Mouse (Mus musculus): ENCODE data around the gene Rnf144b.

Rnf144b gene

DNA sequence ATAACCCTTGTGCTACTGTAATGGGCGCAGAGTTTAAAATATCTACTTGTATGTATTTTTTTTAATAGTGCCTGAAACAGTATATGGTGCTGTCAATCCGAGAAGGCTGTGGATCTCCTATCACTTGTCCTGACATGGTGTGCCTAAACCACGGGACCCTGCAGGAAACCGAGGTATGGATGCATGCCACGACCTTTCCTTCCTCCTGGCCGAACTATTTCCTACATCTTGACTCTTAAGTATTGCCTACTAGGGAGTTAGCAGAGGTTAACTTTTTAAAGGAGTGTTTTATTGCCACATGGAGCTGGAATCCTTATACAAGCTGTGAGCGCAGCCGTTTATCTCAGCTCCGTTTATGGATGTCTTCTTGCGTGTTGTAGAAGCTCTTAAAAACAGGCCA lies 98.0 kb downstream of the Rnf144b start:
- no peak for DNase-seq (ENCODE audit: low spot score in 2 of 2)

DNA sequence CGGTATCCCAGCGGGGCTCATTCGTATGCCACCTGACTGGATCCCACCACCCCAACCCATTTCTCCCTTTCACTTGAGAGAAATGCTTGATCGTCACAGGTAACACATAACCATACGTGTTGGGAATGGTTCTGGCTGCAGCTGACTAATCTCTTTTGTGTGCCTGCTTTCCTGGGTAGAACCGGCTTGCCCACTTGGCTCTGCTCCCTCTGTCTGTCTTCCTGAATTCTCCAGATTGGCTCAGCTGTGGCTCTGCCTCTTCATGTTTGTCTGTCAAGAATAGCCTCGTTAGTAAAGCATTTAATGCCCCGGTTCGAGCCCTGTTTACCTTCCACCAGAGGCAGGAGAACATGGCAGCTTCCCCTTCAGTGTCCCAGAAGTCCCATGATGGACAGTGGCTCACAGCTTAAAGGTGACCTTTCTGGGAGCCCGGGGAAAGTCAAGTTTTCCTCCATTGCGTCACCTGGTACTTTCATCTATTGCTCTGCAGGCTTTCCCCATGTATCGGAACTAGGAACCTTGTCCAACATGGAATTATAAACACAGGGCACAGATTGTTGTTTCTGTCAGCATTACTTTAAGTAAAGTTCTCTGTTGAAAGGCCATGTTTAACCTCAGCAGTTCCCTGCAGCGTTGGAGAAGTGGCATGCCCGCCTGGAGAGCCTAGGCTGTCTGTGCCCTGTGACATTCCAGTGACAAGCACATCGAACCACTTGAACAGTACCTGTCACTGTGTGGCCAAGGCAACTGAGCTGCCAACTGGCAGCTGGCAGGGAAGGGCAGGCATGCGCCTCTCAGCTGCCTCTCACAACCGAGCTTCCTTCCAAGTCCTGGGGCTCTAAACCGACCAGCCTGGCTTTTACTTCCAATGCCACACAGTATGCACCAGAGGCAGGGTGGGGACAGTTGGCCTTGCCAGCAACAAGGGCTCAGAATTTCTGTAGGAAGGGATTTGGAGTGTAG lies 101.4 kb downstream of the Rnf144b start:
- DNase-seq (ENCODE audit: low spot score in 2 of 2), result no peak

DNA sequence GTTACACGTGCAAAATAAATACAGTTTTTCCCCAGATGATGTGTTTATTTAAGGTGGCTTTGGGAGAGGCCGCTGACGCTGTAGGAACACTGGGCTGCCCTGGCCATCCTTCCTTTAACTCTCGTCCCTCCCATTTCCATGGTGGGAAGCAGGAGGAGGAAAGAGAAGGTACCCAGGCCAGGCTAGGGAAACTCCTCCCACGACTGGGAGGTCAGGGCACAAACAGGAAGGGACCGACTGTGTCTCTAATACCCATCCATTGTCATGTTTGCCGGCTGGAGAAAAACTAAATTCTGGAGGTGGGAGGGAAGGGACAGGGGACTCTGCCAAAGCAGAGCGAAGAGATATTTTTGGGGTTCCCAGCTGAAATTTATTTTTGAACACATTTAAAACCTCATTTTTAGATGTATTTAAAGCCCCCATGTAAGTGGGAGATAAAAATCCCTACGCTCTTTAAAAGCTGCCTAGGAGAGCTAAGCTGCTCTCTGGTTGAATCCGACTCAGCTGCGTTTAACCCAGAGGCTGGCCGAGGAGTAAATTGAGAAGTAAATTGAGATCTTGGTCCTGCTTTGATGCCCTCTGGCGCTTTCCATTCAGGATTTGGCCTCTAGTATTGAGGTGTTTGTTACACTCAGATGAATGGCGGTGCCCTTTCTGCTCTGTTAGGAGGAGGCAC lies 102.3 kb downstream of the Rnf144b start:
- DNase-seq (ENCODE audit: low spot score in 2 of 2), result no peak

DNA sequence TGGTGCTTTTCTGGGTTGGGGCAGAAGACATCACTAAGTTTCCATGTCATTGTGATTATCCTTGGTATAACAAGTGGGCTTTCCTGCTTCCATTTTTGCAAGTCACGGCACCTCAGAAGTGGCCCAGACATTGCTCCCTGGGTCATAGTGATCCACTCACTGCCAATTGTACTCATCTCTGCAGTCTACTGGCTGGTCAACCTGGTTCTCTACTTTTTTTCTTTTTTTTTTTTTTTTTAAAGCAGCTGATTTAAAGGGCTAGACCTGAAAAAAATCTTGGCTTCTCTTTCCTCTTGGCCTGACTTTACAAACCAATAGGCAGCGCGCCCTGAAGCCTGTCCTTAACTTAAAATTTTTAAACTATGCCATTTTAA lies 102.9 kb downstream of the Rnf144b start:
- DNase-seq (ENCODE audit: low spot score in 2 of 2), result no peak

DNA sequence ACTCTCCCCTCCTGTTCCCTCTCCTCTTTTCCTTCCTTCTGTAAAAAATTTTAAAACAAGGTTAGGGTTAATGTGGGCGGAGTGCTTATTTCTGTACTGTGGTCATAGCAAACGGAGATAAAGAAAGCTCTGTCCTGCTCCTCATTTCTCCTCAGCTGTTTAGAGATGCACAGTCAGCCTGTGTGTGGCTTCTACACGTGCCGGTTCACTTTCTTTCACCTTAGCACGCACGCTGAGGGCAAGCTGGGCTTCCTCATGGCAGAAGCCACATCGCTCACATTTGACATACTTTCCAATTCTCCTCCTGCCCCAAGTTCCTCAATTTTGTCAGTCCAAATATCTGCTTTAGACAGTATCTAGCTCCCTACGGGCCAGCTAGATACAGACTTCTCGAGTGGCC lies 103.3 kb downstream of the Rnf144b start:
- DNase-seq (ENCODE audit: low spot score in 2 of 2), result no peak

DNA sequence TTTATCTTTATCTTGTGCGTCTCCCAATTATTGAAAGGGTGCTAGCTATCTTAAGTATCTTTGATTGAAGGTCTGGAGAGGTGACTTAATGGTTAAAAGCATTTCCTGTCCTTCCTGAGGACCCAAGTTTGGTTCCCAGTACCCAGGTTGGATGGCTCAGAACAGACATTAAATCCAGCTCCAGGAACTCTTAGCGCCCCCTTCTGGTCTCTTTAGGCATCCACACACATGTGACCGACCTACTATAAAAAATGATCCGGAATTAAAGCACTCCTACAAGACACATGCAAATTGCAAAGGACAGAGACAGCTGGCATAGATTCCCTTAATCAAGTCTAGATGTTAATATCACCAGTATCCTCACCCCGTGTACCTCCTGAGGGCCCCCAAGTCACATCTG lies 104.1 kb downstream of the Rnf144b start:
- DNase-seq (ENCODE audit: low spot score in 2 of 2), result no peak

DNA sequence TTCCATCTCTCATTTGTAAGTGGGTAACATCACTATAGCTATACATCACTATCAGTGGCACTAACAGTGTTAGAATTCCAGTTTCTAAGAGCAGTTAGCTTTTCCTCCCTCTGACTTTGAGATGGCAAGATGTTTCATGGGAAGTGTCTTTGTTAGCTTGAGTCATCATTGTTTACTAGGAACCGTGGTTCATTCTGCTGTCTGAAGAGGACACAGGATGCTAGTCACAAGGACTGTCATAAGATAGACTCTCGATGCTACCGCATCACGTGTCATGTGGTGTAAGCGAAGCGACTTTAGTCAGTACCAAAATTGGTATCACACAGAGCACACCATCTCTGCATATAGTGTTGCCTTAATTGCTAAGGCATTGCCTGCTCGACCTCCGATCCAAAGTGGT lies 105.7 kb downstream of the Rnf144b start:
- DNase-seq (ENCODE audit: low spot score in 2 of 2), result no peak

DNA sequence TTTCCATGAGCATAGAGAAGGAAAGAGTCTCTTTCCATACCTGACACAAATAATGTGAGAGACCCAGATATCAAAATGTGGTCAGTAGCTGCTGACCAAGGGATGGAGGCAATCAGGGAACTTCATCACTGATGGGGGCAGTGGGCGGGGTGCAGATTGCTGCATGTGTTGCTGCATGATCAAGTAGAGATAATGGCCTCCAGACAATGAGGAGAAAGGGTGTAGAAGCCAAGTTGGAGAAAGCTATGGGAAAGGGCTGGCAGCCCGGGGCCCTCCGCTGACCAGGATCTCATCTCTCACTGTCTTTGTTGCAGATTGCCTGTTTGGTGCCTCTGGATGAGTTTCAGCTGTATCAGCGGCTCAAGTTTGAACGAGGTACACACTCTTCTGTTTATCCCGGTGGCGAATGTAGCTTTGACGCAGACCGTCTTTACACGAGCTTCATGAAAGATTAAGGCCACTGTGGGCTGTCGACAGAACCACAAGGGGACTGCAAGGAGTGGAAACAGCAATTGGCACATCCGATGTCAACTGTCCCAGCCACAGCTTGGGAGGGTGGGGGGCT lies 106.3 kb downstream of the Rnf144b start:
- no peak for DNase-seq (ENCODE audit: low spot score in 2 of 2)

DNA sequence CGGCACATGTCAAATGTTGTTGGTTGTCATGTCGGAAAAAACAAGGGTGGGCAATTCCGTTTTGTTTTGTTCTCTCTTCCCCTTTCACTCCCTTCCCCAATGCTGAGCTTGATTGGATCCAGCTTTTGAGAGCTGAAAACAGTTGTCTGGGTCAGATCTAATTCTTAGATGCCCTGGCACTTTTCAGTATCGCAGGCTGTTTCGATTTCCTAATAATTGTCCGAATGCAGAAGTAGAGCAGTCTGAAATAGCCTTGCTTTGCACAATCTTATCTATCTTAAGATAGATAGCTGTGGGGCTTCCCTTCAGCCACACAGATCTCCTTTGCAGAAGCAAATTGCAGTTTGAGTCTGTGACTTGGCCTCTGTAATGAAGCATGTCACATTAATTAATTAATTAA lies 109.7 kb downstream of the Rnf144b start:
- no peak for DNase-seq (ENCODE audit: low spot score in 2 of 2)

DNA sequence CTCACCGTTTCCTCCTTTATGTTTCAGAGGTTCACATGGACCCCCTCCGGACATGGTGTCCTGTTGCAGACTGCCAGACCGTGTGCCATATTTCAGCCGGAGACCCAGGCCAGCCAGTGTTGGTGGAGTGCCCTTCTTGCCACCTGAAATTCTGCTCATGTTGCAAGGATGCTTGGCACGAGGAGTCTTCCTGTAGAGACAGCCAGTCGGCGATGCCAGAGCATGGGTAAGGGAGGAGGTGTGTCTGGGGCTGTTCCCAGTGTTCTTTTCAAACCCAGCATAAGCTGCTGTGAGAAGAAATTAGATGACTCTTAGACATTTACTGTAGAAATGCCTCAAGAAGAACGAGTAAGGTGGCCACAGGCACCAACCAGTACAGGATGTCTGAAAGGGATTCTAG lies 114.9 kb downstream of the Rnf144b start:
- DNase-seq (ENCODE audit: low spot score in 2 of 2), result no peak

DNA sequence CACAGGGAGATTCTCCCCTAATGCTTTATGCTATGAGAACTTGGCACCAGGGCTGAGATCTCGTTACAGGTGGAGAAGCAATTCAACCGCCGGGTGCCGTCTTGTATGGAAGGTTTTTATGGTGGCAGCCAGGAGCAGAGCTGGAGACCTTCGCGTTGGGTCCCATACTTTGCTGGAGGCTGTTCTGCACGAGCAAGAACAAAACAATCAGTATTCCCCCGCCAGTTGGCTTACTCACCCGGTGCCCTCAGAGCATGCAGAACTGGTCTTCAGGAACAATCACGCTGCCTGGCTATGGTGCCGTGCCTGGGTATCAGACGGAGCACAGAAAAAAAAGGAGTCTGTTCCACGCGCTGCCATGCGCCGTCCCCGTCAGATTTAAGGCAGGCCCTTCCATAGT lies 115.7 kb downstream of the Rnf144b start:
- DNase-seq (ENCODE audit: low spot score in 2 of 2), result no peak

DNA sequence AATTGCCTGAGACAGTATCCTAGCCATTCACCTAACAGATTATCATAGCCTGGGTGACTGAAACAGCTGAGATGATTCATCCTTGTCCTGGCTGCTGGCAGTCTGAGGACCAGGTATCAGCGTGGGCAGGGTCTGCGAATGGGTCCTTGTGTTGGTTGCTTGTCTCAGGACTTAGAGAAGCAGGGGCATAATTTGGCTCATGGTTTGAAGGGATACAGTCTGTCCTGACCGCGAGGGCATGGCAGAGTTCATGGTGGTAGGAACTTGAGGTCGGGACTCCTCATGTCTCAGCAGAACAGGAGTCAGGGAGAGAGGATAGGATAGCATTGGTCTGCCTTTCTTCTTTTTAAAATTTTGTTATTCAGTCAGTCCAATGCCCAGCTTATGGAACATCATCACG lies 121.1 kb downstream of the Rnf144b start:
- DNase-seq (ENCODE audit: low spot score in 2 of 2), result peak in 1 of 2 experiments; percentile 52

DNA sequence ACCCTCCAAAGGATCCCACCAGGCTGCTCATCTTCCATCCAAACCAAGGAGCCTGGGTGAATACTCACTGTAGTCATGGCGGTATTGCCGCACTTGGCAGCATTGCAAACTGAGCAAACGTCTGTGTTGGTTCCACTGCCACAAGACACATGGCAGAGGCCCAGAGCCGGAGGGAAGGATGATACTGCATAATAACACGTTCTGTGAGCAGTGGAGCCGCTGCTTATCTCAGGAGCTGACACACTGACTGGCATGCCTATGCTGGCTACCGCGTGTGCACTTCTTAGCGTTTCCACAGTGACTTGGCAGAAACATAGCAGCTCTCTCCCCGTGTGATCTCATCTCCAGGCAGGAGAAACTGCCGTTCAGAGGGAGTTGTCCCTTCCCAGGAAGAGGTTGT lies 122.3 kb downstream of the Rnf144b start:
- peak in 1 of 2 experiments; percentile 50 for DNase-seq (ENCODE audit: low spot score in 2 of 2)

DNA sequence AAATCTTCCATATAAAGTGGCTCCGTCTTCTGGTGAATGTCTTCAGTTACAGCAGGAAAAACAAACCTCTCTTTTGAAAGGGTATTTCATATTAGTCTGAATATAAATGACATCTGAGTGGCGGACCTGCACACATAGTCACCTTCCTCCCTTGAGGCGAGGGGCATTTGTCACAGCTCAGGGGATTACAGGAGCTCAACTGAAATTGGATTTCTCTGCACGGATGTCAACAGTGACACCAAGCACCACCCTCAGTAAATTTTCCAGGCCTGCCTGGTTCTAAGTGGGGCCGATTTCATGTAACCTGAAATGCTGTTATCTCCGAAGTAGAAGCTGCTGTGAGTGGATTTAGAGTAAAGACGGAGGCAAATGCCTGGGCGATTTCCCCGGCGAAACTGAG lies 124.0 kb downstream of the Rnf144b start:
- DNase-seq (ENCODE audit: low spot score in 2 of 2), result no peak

DNA sequence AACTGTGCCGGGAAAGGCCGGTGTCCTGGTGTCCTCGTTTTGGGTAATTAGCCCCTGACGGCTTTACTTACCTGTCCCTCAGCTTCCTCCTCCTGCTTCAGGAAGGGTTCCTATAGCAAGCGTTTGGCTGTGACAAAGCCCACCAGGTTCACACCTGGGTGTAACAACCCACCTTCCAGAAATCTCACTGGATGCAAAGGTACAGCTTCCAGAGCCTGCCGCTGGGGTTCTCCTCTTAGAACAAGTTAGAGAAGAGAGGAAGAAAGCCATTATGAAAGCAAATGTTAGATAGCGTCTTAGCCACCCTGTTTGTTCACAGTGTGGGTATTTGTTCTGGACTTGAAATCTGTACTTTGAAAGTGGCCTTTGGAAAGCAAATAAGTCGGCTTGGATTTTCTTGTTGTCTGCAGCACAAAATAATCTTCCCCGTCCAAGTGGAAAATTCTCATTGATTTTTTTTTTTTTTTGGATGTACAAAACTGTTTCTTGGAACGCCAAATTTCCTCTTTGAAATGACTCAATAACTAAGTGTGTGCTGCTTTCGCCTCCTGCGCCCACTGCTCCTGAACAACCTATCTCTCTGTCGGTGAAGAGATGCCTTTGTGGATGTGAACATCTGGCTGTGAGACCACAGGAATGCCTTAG lies 124.8 kb downstream of the Rnf144b start:
- DNase-seq (ENCODE audit: low spot score in 2 of 2), result no peak

DNA sequence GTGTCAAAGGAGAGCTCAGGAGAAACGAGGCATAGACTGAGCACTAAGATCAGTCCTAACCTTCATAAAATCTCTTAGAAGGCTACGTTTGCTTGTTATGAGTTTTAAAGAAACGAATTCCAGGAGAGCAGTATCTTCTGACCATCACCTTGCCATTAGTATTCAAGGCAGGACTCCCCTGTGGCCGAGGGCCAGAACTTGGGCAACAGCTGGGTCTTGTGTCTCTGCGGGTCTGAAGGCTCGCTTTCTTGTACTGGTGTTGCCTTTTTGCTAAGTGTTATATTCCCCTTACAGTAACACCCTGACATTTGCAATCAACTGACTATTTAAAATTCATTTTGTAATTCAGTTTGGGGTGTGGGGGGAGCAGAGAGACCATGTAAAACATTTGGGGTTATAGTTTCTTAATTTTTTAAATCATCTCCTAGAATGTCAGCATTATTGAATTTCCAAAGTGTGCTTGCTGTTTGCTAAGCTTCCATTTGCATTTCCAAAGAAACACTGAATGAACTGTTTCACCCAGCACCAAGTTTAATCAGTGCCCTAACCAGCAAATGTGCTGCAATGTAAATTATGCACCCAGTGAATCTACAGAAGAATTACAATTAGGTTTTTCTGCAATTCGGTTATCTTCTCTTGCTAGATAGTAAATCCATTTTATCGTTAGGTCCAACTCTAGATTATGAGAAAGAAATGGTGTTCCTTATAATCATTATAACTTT lies 126.0 kb downstream of the Rnf144b start:
- DNase-seq (ENCODE audit: low spot score in 2 of 2), result no peak

DNA sequence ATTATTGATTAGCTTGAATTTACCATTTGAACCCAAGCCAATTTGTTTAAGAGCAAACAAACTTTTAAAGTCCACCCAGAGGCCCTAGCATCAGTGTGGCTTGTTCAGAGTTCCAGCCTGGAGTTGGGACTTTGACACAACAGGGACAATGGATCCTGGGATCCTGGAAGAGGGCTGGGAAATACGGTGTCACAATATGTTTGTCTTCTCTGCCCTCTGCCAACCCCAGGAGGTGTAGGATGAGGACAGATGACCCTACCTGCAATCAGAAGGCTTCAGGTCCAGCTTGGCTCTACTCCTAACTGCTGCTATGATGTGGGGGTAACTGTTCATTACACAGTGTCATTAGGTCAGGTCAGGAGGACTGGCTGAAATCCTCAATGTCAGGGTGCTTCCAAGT lies 128.2 kb downstream of the Rnf144b start:
- no peak for DNase-seq (ENCODE audit: low spot score in 2 of 2)

DNA sequence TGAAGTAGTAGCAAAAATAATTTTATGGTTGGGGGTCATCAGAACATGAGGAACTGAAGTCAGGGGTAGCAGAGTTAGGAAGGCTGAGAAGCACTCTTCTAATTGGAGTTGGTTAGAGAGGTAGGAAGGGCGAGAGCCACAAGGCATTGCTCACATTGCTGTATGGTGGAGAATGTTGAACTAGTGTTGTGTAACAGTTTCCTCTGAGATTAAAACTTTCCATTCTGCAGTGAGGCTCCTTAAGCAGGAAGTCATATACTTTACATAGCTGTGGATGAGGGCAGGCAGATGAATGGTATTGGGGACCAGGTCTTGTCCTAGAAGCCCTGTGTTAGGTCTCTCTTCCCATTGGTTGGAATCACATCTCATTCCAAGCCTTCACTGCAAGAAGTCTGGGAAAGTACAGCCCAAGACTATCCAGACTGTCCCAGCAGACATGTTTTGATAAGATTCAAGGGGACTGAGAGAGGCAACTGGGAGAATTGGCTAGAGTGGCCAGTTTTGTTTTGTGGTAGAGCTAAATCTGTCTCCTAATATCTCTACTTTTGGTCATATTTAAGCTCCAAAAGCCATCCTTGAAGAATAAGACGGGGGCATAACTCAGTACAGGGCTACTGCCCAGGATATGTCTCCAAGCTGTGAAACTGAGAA lies 128.8 kb downstream of the Rnf144b start:
- no peak for DNase-seq (ENCODE audit: low spot score in 2 of 2)

DNA sequence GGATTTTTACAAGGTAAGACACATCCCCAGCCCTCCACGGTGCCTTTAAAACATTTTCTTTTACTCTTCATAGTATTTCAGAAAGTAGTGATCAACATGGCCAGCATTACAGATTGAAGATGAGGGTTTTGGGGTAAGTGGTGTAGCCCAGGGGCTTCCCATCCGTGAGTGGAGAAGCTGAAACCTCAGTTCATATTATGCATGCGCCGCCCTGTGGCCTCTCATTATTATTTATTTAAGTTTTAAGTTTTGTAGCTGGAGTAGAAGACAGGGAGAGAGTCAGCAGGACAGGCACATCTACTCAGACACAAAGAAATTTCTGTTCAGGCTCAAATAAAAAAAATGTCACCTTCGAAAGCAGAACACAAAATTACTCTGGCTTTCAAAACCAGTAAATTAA lies 131.3 kb downstream of the Rnf144b start:
- no peak for DNase-seq (ENCODE audit: low spot score in 2 of 2)

DNA sequence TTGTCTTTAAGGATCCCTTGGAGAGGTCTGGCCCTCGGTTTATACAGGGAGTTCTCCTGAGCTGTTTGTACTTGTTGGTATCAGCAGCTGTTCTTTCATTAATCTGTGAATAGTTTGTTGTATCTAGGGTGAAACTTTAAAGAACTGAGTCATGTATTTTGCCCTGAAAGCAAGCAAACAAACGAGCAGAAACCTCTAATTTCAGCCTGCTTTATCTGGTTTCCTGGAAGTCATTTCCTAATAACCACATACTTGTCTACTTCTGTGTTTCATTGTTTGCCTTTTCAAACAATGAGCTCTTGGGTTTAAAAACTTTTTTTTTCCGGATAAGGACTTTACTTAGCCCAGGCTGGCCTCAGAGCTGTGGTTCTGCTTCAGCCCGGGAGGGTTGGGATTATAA lies 136.8 kb downstream of the Rnf144b start:
- DNase-seq (ENCODE audit: low spot score in 2 of 2), result no peak

DNA sequence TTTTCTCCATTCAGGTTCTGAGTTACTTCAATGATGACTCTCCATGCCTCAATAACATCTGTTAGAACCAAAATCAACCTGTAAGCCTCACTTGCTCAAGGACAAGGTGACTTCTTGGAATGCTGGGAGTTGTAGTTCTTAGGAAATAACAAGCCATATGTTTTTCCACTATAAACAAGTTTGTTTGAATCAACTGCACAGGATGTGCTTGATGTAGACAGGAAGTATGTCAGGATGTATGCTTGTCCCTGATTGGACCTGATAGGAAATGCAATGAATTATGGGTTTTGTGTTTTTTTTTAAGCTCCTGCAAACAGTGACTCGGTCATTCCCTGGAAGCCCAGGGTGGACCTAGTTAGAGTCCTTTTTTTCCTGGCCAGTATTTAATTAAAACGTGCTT lies 139.5 kb downstream of the Rnf144b start:
- no peak for DNase-seq (ENCODE audit: low spot score in 2 of 2)
